Comparison of ENCODE assay signal across 9 mouse cellular contexts in the genomic region with DNA sequence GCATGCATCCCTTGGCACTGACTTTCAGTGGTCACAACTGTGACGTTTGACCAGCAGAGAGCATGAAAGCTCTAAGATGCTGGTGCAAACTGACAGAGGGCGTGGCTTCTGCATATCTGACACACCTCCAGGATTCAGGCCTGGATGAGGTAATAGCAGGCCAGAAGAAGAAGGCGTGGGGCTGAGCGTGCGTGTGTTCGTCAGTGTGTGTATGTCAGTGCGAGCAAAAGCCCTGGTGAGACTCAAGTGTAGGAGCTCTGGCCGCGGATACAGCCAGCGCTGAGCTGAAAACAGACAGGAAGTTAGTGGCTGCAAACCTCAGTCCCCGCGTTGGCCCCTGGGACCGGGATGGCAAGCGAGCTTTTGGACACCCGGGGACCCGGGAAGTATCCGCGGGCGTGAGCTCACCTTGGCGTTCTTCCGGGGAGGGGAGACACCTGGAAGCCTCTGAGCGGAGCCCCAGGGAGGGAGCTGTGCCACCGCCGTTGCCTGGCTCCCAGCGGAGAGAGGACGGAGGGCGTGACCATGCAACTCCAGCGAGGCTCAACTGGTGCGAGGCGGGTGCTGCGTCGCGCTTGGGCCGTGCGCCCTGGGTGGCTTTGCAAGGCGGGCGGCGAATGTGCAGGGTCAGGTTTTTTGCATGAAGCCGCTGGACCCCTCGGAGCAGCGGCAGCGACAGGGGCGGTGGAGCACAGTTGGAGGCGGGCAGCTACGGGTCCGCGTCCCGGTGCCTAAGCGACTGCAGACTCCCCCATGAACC. TPM values are rescaled to one million over a fixed set of nuclear protein-coding genes. Genes with fewer than 3 reads are reported as not detected.
DNase-seq lines count a peak whose midpoint lies in the region; ATAC-seq and TF ChIP-seq lines count a peak whose summit lies in the region.
"Had no signal": no experiment of that assay in that cellular context is flagged by ENCODE, and none has a peak within 500 bp of the region (broad histone marks: within the 10 kb centered on the region; RNA-seq: fewer than 3 reads in every experiment).

No protein-coding gene starts in this region.

- peaks cover 11% of the 10 kb centered on the region for H3K4me1 ChIP-seq in erythroblast, embryonic 14.5 days (ENCODE audit: control insufficient read depth)
- H3K4me1 ChIP-seq in heart, embryonic 12.5 days (replicated peaks): peaks cover 7% of the 10 kb centered on the region
- peaks cover 8% of the 10 kb centered on the region for H3K4me1 ChIP-seq in kidney, embryonic 15.5 days
- H3K4me1 ChIP-seq in liver, adult 2 months (ENCODE audit: control insufficient read depth, insufficient read depth, low read length): peaks cover 2% of the 10 kb centered on the region
- peaks cover 9% of the 10 kb centered on the region; the same call in 1 of the 2 replicates for H3K4me1 ChIP-seq in stomach, embryonic 16.5 days (ENCODE audit: control insufficient read depth, insufficient read depth, low read length)

- peaks cover 19% of the 10 kb centered on the region for H3K27me3 ChIP-seq in erythroblast, embryonic 14.5 days (ENCODE audit: control insufficient read depth)
- H3K27me3 ChIP-seq in heart, embryonic 12.5 days (replicated peaks): no peaks in the 10 kb centered on the region; the same call in 1 of the 2 replicates
- H3K27me3 ChIP-seq in kidney, embryonic 15.5 days: peaks cover 9% of the 10 kb centered on the region
- H3K27me3 ChIP-seq in liver, adult 2 months (ENCODE audit: control insufficient read depth, insufficient read depth, low read length): no peaks in the 10 kb centered on the region
- no peaks in the 10 kb centered on the region for H3K27me3 ChIP-seq in stomach, embryonic 16.5 days (ENCODE audit: control insufficient read depth, insufficient read depth, low read length)

- 0% methylated on average over 49 of the region's 49 CpGs for WGBS in heart, embryonic 12.5 days
- under 1% methylated on average over 48 of the region's 49 CpGs for WGBS in kidney, embryonic 15.5 days
- WGBS in liver, adult 2 months: under 1% methylated on average over 49 of the region's 49 CpGs
- under 1% methylated on average over 49 of the region's 49 CpGs for WGBS in stomach, embryonic 16.5 days

- no peaks in the 10 kb centered on the region for H3K79me2 ChIP-seq in liver, adult 2 months (ENCODE audit: control insufficient read depth, insufficient read depth, low read length)

- DNase-seq in brain, embryonic 18.5 days (ENCODE audit: low read depth, low spot score): peak; percentile 64
- peak; percentile 92 for DNase-seq in liver, adult 2 months (ENCODE audit: extremely low read depth, low read depth, low spot score)

- peak; percentile 73; the same call in 1 of the 2 replicates for TF ChIP-seq POLR2A in liver, adult 2 months (IDR thresholded peaks at IDR 0.05; ENCODE audit: extremely low read depth, insufficient read depth, low read length)

- peak overlapping the region; percentile 100 for H3K4me2 ChIP-seq in heart, embryonic 12.5 days
- H3K4me2 ChIP-seq in kidney, embryonic 15.5 days: peak overlapping the region; percentile 98
- peak overlapping the region; percentile 96 for H3K4me2 ChIP-seq in stomach, embryonic 16.5 days (ENCODE audit: low read depth, low read length)

- H3K4me3 ChIP-seq in erythroblast, embryonic 14.5 days (replicated peaks): peak overlapping the region; percentile 59
- H3K4me3 ChIP-seq in heart, embryonic 12.5 days: peak overlapping the region; percentile 78
- H3K4me3 ChIP-seq in kidney, embryonic 15.5 days (replicated peaks): peak overlapping the region; percentile 68
- H3K4me3 ChIP-seq in liver, adult 2 months (ENCODE audit: insufficient read depth, low read depth, low read length): peak overlapping the region; percentile 85
- peak overlapping the region; percentile 71 for H3K4me3 ChIP-seq in stomach, embryonic 16.5 days (replicated peaks; ENCODE audit: low read length)

- no peaks in the 10 kb centered on the region for H3K9me3 ChIP-seq in erythroblast, embryonic 14.5 days (ENCODE audit: control insufficient read depth, low read length)
- no peaks in the 10 kb centered on the region for H3K9me3 ChIP-seq in heart, embryonic 12.5 days (replicated peaks)
- no peaks in the 10 kb centered on the region for H3K9me3 ChIP-seq in kidney, embryonic 15.5 days (replicated peaks)
- H3K9me3 ChIP-seq in stomach, embryonic 16.5 days (replicated peaks; ENCODE audit: control insufficient read depth, low read length): no peaks in the 10 kb centered on the region

- peak overlapping the region; percentile 57; the same call in 1 of the 2 replicates for H3K27ac ChIP-seq in heart, embryonic 12.5 days (ENCODE audit: poor library complexity, severe bottlenecking)
- peak overlapping the region; percentile 91 for H3K27ac ChIP-seq in kidney, embryonic 15.5 days
- peak overlapping the region; percentile 91 for H3K27ac ChIP-seq in liver, adult 2 months (replicated peaks; ENCODE audit: insufficient read depth, low read depth, low read length)
- peak overlapping the region; percentile 82 for H3K27ac ChIP-seq in stomach, embryonic 16.5 days (ENCODE audit: low read length)

- TF ChIP-seq CTCF in liver, adult 2 months (IDR thresholded peaks at IDR 0.05; ENCODE audit: low read depth, low read length): peak; percentile 49

- peak overlapping the region; percentile 79 for H3K9ac ChIP-seq in heart, embryonic 12.5 days
- H3K9ac ChIP-seq in kidney, embryonic 15.5 days: peak overlapping the region; percentile 76
- H3K9ac ChIP-seq in liver, adult 2 months (ENCODE audit: low read depth, low read length): peak overlapping the region; percentile 88
- peak overlapping the region; percentile 80 for H3K9ac ChIP-seq in stomach, embryonic 16.5 days (ENCODE audit: low read length)

- ATAC-seq in CD4-positive, CD25-positive, alpha-beta regulatory T cell, adult 4 months: peak; percentile 76
- peak; percentile 82 for ATAC-seq in heart, embryonic 12.5 days (ENCODE audit: insufficient number of reproducible peaks, low FRiP score)
- ATAC-seq in kidney, embryonic 15.5 days (replicated peaks; ENCODE audit: low FRiP score): peak; percentile 93
- peak; percentile 80 for ATAC-seq in monocyte, adult 5-6 weeks (replicated peaks; ENCODE audit: insufficient number of reproducible peaks, low FRiP score, low TSS enrichment, poor library complexity, severe bottlenecking)
- peak; percentile 93 for ATAC-seq in stomach, embryonic 16.5 days (ENCODE audit: insufficient read depth, low FRiP score)

- H3K36me3 ChIP-seq in erythroblast, embryonic 14.5 days (ENCODE audit: control insufficient read depth): peaks cover 12% of the 10 kb centered on the region
- H3K36me3 ChIP-seq in heart, embryonic 12.5 days: no peaks in the 10 kb centered on the region
- no peaks in the 10 kb centered on the region for H3K36me3 ChIP-seq in kidney, embryonic 15.5 days
- H3K36me3 ChIP-seq in liver, adult 2 months (ENCODE audit: control insufficient read depth, insufficient read depth, low read length): no peaks in the 10 kb centered on the region
- no peaks in the 10 kb centered on the region for H3K36me3 ChIP-seq in stomach, embryonic 16.5 days (ENCODE audit: control insufficient read depth, insufficient read depth, low read length)

RNA-seq across cellular contexts. Expression of a gene that starts 4.1 kb away (rescaled TPM):
- not detected for polyA plus RNA-seq in CD4-positive, CD25-positive, alpha-beta regulatory T cell, adult 4 months (2017; shearing (Covaris generic))
- polyA plus RNA-seq in erythroblast, embryonic 14.5 days (2012): not detected in 2 replicates
- 0.08 and 0.15 TPM in 2 replicates for polyA plus RNA-seq in heart, embryonic 12.5 days (2016; fragmentation: Nextera tagmentation; extraction: Ambion mirVana)
- polyA plus RNA-seq in kidney, embryonic 15.5 days (2015; fragmentation: Nextera tagmentation; extraction: Ambion mirVana): 0.23 and 0.27 TPM in 2 replicates
- 91.4 and 132 TPM in 2 replicates for total RNA-seq in liver, adult 2 months (2014; rRNA removed)
- polyA plus RNA-seq in liver, adult 2 months (2012; rRNA removed): 41.7 and 68.7 TPM in 2 replicates
- not detected in 3 replicates for total RNA-seq in monocyte, adult 5-6 weeks (2017)
- 0.70 and 1.0 TPM in 2 replicates for polyA plus RNA-seq in stomach, embryonic 16.5 days (2015; fragmentation: Nextera tagmentation; extraction: Ambion mirVana)
- total RNA-seq: layer of hippocampus, postnatal 25 days had no signal

RNA-seq across cellular contexts. Expression of a gene that starts 37.4 kb away (rescaled TPM):
- polyA plus RNA-seq in CD4-positive, CD25-positive, alpha-beta regulatory T cell, adult 4 months (2017; shearing (Covaris generic)): under 1 TPM in 1 of 2 experiments, not detected in 1; 0.19 TPM
- polyA plus RNA-seq in erythroblast, embryonic 14.5 days (2012): not detected in 2 replicates
- not detected in 2 replicates for polyA plus RNA-seq in heart, embryonic 12.5 days (2016; fragmentation: Nextera tagmentation; extraction: Ambion mirVana)
- 11.5 and 12.6 TPM in 2 replicates for polyA plus RNA-seq in kidney, embryonic 15.5 days (2015; fragmentation: Nextera tagmentation; extraction: Ambion mirVana)
- 233 and 277 TPM in 2 replicates for total RNA-seq in liver, adult 2 months (2014; rRNA removed)
- polyA plus RNA-seq in liver, adult 2 months (2012; rRNA removed): 54.6 and 56.1 TPM in 2 replicates
- total RNA-seq in monocyte, adult 5-6 weeks (2017): not detected in 3 replicates
- 0.05 TPM in 1 of 2 replicates, not detected in the other for polyA plus RNA-seq in stomach, embryonic 16.5 days (2015; fragmentation: Nextera tagmentation; extraction: Ambion mirVana)

RNA-seq across cellular contexts. Expression of a gene that starts 50.2 kb away (rescaled TPM):
- 10 to 100 TPM; 43.5 to 49.8 TPM for polyA plus RNA-seq in CD4-positive, CD25-positive, alpha-beta regulatory T cell, adult 4 months (2017; shearing (Covaris generic))
- polyA plus RNA-seq in erythroblast, embryonic 14.5 days (2012): 0.54 and 0.64 TPM in 2 replicates
- 21.0 and 21.8 TPM in 2 replicates for polyA plus RNA-seq in heart, embryonic 12.5 days (2016; fragmentation: Nextera tagmentation; extraction: Ambion mirVana)
- polyA plus RNA-seq in kidney, embryonic 15.5 days (2015; fragmentation: Nextera tagmentation; extraction: Ambion mirVana): 25.3 and 26.3 TPM in 2 replicates
- 2.3 and 2.4 TPM in 2 replicates for total RNA-seq in liver, adult 2 months (2014; rRNA removed)
- polyA plus RNA-seq in liver, adult 2 months (2012; rRNA removed): 0.12 and 0.24 TPM in 2 replicates
- total RNA-seq in monocyte, adult 5-6 weeks (2017): 148 to 161 TPM (median 159 TPM) in 3 replicates
- 21.1 and 23.5 TPM in 2 replicates for polyA plus RNA-seq in stomach, embryonic 16.5 days (2015; fragmentation: Nextera tagmentation; extraction: Ambion mirVana)

Comparison
In these comparisons a context has a peak if more than half of its experiments do, and no peak if none do; other contexts are left out.
1. Peak in every context shown above with its lines: DNase-seq, ATAC-seq, H3K4me3 ChIP-seq and H3K27ac ChIP-seq.
2. RNA of a gene that starts 4.1 kb away (polyA plus RNA-seq): 41.7 to 68.7 TPM in liver, adult 2 months; 0.70 to 1.0 TPM in stomach, embryonic 16.5 days, 0.23 to 0.27 TPM in kidney, embryonic 15.5 days, 0.08 to 0.15 TPM in heart, embryonic 12.5 days, not detected in CD4-positive, CD25-positive, alpha-beta regulatory T cell, adult 4 months and not detected in erythroblast, embryonic 14.5 days; every median in the first group is over 10 times any median in the second.
3. RNA of a gene that starts 37.4 kb away (polyA plus RNA-seq): 54.6 to 56.1 TPM in liver, adult 2 months and 11.5 to 12.6 TPM in kidney, embryonic 15.5 days; 0.19 TPM in CD4-positive, CD25-positive, alpha-beta regulatory T cell, adult 4 months, 0.05 TPM in stomach, embryonic 16.5 days, not detected in erythroblast, embryonic 14.5 days and not detected in heart, embryonic 12.5 days; every median in the first group is over 10 times any median in the second.
4. RNA of a gene that starts 50.2 kb away (polyA plus RNA-seq): 43.5 to 49.8 TPM in CD4-positive, CD25-positive, alpha-beta regulatory T cell, adult 4 months, 25.3 to 26.3 TPM in kidney, embryonic 15.5 days, 21.1 to 23.5 TPM in stomach, embryonic 16.5 days and 21.0 to 21.8 TPM in heart, embryonic 12.5 days; 0.54 to 0.64 TPM in erythroblast, embryonic 14.5 days and 0.12 to 0.24 TPM in liver, adult 2 months; every median in the first group is over 10 times any median in the second.